Mouse (Mus musculus) kidney, adult 2 months (tissue): ENCODE measurements around the gene Krtap16-1.

Experiments
- CTCF ChIP-seq: fragments of 200-500 bp; conservative IDR thresholded peaks from 2 replicates; pipeline ENCODE4 v1.5.1; 2011; ENCODE audit warnings: low read depth, mild to moderate bottlenecking, control low read depth, low read length, moderate library complexity, mixed read lengths; ENCODE audit not compliant: insufficient read depth, insufficient read length
- POLR2A ChIP-seq: fragments of 200-500 bp; IDR thresholded peaks from one replicate; pipeline ENCODE4 v1.6.1; 2011; ENCODE audit warnings: low read depth, low read length, control low read depth

DNA sequence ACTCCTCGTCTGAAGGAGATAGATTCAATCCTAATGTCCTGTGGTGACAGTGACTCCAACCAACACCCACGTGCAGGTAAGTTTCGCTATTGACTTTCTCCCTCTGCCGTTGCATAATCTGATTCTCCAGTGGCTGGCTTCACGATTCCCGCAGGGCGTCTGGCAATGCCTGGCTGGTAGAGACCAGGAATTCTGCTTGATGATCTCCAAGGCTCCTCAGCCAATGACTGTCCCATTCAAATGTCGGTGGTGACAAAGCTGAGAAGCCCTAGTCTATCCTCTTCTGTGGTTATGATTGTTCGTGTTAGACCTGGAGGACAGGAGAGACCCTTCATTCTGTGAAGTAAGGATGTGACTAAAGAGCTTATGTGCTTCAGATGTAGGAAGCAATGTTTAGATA lies 3.7 kb downstream of the Krtap16-1 start:
- TF ChIP-seq CTCF (no peak), POLR2A (no peak)
